Mouse (Mus musculus) MEL (cell line): ENCODE results near the gene Ubxn1.
A peak's percentile ranks its signal among the peaks of the same experiment; 100 is the strongest.

Experiments
- CHD1 ChIP-seq: IDR thresholded peaks from 2 replicates; pipeline ENCODE4 v1.6.1; 2012; ENCODE audit warnings: low read depth, mild to moderate bottlenecking, inconsistent platforms, low read length, improper control_type of control experiment
- CTCF ChIP-seq, 3 experiments: IDR thresholded peaks in 2 of 3; conservative IDR thresholded peaks in 1 of 3; 2 replicates each; pipeline ENCODE4 v1.5.1; 2011 to 2012; ENCODE audit warnings: low read length in 3 of 3, low read depth in 2 of 3, mild to moderate bottlenecking in 2 of 3, improper control_type of control experiment in 1 of 3, inconsistent platforms in 1 of 3, mixed read lengths in 1 of 3, moderate library complexity in 1 of 3; ENCODE audit not compliant: control insufficient read depth in 1 of 3, insufficient read depth in 1 of 3, poor library complexity in 1 of 3, severe bottlenecking in 1 of 3
- GATA1 ChIP-seq: IDR thresholded peaks from 2 replicates; pipeline ENCODE4 v1.6.1; 2011; ENCODE audit warnings: low read depth, low read length, improper control_type of control experiment
- JUND ChIP-seq: IDR thresholded peaks from 2 replicates; pipeline ENCODE4 v1.6.1; 2011; ENCODE audit warnings: low read depth, mild to moderate bottlenecking, improper control_type of control experiment, low read length
- MYC ChIP-seq: IDR thresholded peaks from 2 replicates; pipeline ENCODE4 v1.6.1; 2011; ENCODE audit warnings: low read depth, mild to moderate bottlenecking, low read length, improper control_type of control experiment, moderate library complexity
- POLR2A ChIP-seq, 2 experiments: IDR thresholded peaks; 2 replicates each; pipeline ENCODE4 v1.6.1; 2011 to 2012; ENCODE audit warnings: low read length in 2 of 2, mild to moderate bottlenecking in 2 of 2, control low read depth in 1 of 2, improper control_type of control experiment in 1 of 2, low read depth in 1 of 2, moderate library complexity in 1 of 2; ENCODE audit not compliant: control insufficient read depth in 1 of 2, insufficient read depth in 1 of 2, poor library complexity in 1 of 2
- POLR2AphosphoS5 ChIP-seq: IDR thresholded peaks from 2 replicates; pipeline ENCODE4 v1.6.1; 2012; ENCODE audit warnings: low read depth, borderline replicate concordance, mild to moderate bottlenecking, inconsistent platforms, low read length, moderate library complexity, mixed read lengths
- SMC3 ChIP-seq: IDR thresholded peaks from 2 replicates; pipeline ENCODE4 v1.6.1; 2011; ENCODE audit warnings: low read depth, low read length, improper control_type of control experiment

DNA sequence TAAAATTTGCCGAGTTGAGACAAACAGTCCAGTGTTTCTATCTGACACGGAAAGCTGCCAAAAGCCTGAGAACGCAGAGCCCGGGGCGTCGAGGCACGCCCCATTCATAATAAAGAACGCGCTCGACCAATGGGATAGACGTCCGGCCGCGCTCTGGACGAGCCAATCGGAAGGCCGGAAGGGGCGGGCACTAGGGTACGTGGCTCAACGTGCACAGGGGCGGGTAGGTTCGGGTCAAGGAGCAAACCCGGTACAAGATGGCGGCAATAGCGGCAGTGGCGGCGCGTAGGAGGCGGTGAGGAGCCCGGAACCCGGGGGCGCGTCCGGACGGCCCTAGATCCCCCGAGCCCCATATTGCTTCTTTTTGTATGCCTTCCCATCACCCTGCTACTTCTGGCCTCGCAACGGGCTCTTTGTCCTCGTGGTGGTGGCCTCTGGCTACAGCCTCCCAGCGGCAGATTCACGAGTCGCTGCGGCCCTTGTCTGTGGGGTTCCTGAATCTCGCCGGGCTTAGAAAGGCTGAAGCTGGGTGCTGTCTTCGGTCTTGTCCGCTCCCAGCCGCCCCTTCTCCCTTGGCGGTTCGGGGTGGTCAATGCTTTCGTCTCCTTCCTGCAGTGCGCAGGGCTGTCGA lies 26.7 kb downstream of the Ubxn1 start, which contains the start of gene Ganab:
- no peak for TF ChIP-seq CTCF (IDR thresholded peaks at IDR 0.05 in 2 of 3, conservative IDR thresholded peaks at IDR 0.05 in 1 of 3; ENCODE audit: control insufficient read depth in 1 of 3, insufficient read depth in 1 of 3, low read depth in 2 of 3, low read length in 3 of 3, poor library complexity in 1 of 3, severe bottlenecking in 1 of 3)
- TF ChIP-seq POLR2A (IDR thresholded peaks at IDR 0.05; ENCODE audit: control insufficient read depth in 1 of 2, insufficient read depth in 1 of 2, low read depth in 1 of 2, low read length in 2 of 2, poor library complexity in 1 of 2): peak; percentile 64 to 88
- no peak for TF ChIP-seq CHD1
- no peak for TF ChIP-seq JUND
- TF ChIP-seq POLR2AphosphoS5: no peak
- TF ChIP-seq MYC: peak; percentile 31; the same call in 1 of the 2 replicates
- no peak for TF ChIP-seq SMC3
- no peak for TF ChIP-seq GATA1
